Mouse (Mus musculus) limb, embryonic 11.5 days (tissue): ENCODE data around the gene Synj2bp. TPM values are rescaled to one million over a fixed set of nuclear protein-coding genes. Genes with fewer than 3 reads are reported as not detected.
A peak's percentile ranks its signal among the peaks of the same experiment; 100 is the strongest.
"Not testable (repeated sequence)": the region's sequence is repeated elsewhere in the genome, so short reads cannot be mapped to it uniquely, and the experiment has no call there.

Experiments used
- ATAC-seq: fragments of 200-750 bp; cut with Nextera tagmentation; 2 replicates; pipeline ENCODE4 v1.8.0; 2017; ENCODE audit warnings: low read depth; ENCODE audit not compliant: insufficient number of reproducible peaks, low FRiP score, low TSS enrichment
- DNase-seq: peaks from one replicate; pipeline ENCODE4 v3.0.0-alpha.2; 2015; ENCODE audit warnings: low spot score
- H3K27ac ChIP-seq: fragments of 300-500 bp; sonication (generic); replicated peaks from 2 replicates; pipeline ENCODE4 v1.5.1; 2014; ENCODE audit warnings: low read depth, mild to moderate bottlenecking, low read length
- H3K27me3 ChIP-seq: fragments of 300-500 bp; sonication (generic); 2 replicates; pipeline ENCODE4 v1.6.1; 2014; ENCODE audit warnings: mild to moderate bottlenecking, low read length, mixed read lengths; ENCODE audit not compliant: control insufficient read depth, insufficient read depth
- H3K36me3 ChIP-seq: fragments of 300-500 bp; sonication (generic); 2 replicates; pipeline ENCODE4 v1.6.1; 2014; ENCODE audit warnings: mild to moderate bottlenecking, low read length, moderate library complexity, mixed read lengths; ENCODE audit not compliant: control insufficient read depth, insufficient read depth
- H3K4me1 ChIP-seq: fragments of 300-500 bp; sonication (generic); 2 replicates; pipeline ENCODE4 v1.6.1; 2014; ENCODE audit warnings: low read length, mixed read lengths; ENCODE audit not compliant: control insufficient read depth, insufficient read depth
- H3K4me2 ChIP-seq: fragments of 300-500 bp; sonication (generic); 2 replicates; pipeline ENCODE4 v1.6.1; 2014; ENCODE audit warnings: low read depth, mild to moderate bottlenecking, moderate library complexity; ENCODE audit not compliant: severe bottlenecking
- H3K4me3 ChIP-seq: fragments of 300-500 bp; sonication (generic); 2 replicates; pipeline ENCODE4 v1.5.1; 2014; ENCODE audit warnings: low read depth, low read length
- H3K9ac ChIP-seq: fragments of 300-500 bp; sonication (generic); 2 replicates; pipeline ENCODE4 v1.6.1; 2014; ENCODE audit warnings: mild to moderate bottlenecking, low read length
- H3K9me3 ChIP-seq: fragments of 300-500 bp; sonication (generic); 2 replicates; pipeline ENCODE4 v1.6.1; 2016; ENCODE audit warnings: low read length; ENCODE audit not compliant: control insufficient read depth
- WGBS: fragments of 180-500 bp; shearing (Covaris S2); extraction: QIAGEN DNeasy Blood & Tissue Kit; methylation state at CpG from one replicate; pipeline ENCODE4 v1.1.7; 2014; 5-methylcytosine and 5-hydroxymethylcytosine counted together
- polyA plus RNA-seq: library from polyadenylated mRNA; unstranded; fragments of >200 nt; fragmentation: Nextera tagmentation; extraction: Ambion mirVana; gene quantifications from 2 replicates; pipeline ENCODE4 v1.2.1, GENCODE M21; 2014

The Synj2bp gene
- 31.0 and 33.7 TPM in 2 replicates for polyA plus RNA-seq

DNA sequence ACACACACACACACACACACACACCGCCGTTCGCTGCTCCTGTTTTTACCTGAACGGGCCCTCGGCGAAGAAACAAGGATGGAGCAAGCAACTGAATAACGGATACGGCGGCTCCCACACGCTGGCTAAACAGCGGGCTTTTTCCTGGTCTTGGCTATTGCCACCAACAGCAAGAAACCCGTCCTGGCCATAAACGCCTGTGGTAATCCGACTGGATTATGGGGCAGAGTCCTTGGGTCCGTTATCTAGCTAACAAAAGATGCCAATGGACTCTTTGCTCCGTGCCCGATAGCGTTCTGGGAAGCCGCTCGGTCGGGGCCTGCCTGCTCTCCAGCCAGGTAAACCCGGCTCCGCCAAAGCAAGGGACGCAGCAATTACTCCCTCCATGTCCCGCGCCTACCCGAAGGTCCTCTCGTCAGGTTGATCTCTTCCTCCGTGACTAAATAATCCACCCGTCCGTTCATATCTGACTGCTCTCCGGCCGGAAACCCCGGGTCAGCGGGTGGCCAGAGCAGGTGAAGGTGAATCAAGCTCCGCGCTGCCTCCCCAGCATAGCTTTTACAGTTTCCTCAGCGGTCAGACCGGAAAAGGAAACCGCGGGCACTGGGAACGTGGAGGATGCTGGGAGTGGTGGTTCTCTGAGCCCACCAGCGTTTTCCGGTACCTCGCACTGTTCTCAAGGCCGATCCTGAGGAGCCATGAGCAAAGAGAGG lies at the start of gene Synj2bp, which contains the start of gene Gm20498:
TSS of gene Synj2bp (minus strand) at position 596 of the 713 bp plus-strand sequence.
TSS of gene Gm20498 (minus strand) at position 590 of the 713 bp plus-strand sequence.
- no peak within 1 kb of the TSS for H3K27ac ChIP-seq
- ATAC-seq = peak; percentile 90
- H3K9ac ChIP-seq = peak within 1 kb of the TSS; percentile 79
- no peaks in the 10 kb centered on the region for H3K4me1 ChIP-seq
- under 1% methylated on average over 46 of the region's 46 CpGs for WGBS
- DNase-seq = peak; percentile 87
- no peaks in the 10 kb centered on the region for H3K9me3 ChIP-seq
- H3K4me2 ChIP-seq = peak within 1 kb of the TSS; percentile 61
- H3K4me3 ChIP-seq = peak within 1 kb of the TSS; percentile 82
- no peaks in the 10 kb centered on the region for H3K36me3 ChIP-seq
- no peaks in the 10 kb centered on the region for H3K27me3 ChIP-seq

DNA sequence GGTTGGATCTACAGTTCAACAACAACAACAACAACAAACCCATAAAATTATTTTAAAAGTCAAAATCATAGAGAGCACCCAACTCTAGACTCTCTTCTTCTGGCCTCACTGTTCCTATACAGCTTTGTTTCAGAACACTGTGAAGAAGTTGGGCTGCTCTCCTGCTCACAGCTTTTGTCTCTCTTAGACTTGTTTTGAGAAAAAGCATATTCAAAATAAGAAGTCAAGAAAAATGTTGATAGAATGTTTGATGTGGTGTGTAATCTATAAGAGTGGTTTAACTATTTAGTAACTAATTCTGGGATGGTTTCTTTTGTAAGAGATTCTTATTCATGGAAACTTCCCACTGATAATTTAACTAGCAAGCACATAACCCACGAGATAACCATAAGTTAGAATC lies 35.7 kb upstream of the Synj2bp start, which contains the start of gene Adam21:
TSS of gene Adam21 (minus strand) at position 101 of the 400 bp plus-strand sequence.
- WGBS = 96% methylated on average over 1 of the region's 1 CpGs
- DNase-seq (no peak), ATAC-seq (no peak)
- Histone ChIP-seq H3K9ac (no peak within 1 kb of the TSS), H3K4me2 (no peak within 1 kb of the TSS), H3K9me3 (no peaks in the 10 kb centered on the region), H3K4me3 (no peak within 1 kb of the TSS), H3K27ac (no peak within 1 kb of the TSS), H3K4me1 (no peaks in the 10 kb centered on the region), H3K36me3 (no peaks in the 10 kb centered on the region; the same call in 1 of the 2 replicates), H3K27me3 (no peaks in the 10 kb centered on the region)

DNA sequence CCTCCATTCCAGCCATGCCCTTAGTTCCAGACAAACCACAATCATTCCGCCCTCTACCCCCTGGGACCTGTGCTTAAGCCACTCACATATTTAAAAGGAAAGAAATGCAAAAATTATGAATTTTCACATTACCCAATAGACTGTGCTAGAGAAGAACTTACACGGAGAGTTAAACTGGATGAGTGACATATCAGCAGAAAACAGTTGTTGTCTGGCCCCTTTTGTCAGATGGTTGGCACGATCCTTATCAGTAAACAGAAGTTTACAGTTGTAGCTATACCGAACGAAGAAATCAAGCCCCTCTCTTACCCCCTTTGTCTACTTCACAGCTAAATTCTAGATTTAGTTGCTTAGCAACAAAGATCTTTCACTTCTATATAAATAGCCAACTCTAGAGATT lies 35.2 kb upstream of the Synj2bp start:
- no peaks in the 10 kb centered on the region; the same call in 1 of the 2 replicates for H3K36me3 ChIP-seq
- H3K9ac ChIP-seq = no peak overlapping the region
- ATAC-seq (no peak), DNase-seq (no peak)
- 91% methylated on average over 5 of the region's 5 CpGs for WGBS
- no peak overlapping the region for H3K27ac ChIP-seq
- no peak overlapping the region for H3K4me3 ChIP-seq
- no peaks in the 10 kb centered on the region for H3K9me3 ChIP-seq
- H3K27me3 ChIP-seq = no peaks in the 10 kb centered on the region
- no peaks in the 10 kb centered on the region for H3K4me1 ChIP-seq
- H3K4me2 ChIP-seq = no peak overlapping the region

DNA sequence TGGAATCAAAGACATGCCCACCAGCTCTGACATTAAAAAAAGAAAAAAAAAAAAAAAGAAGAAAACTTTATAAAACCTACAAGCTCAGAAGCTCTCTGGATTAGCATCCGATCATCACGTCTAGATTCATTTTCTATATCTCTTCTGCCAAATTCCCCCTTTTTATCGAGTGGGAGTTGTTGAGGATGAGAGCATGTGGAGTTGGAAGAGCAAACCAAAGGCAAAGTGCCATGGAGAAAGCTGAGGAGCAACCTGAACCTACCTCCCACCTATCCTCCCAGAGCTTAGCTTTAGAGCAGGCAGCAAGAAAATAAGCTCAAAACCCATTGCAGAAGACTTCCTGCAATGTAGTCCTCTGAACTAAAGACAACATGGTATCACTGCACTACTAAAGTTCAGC lies 31.5 kb upstream of the Synj2bp start:
- ATAC-seq (no peak), DNase-seq (no peak)
- no peaks in the 10 kb centered on the region for H3K4me1 ChIP-seq
- no peaks in the 10 kb centered on the region for H3K36me3 ChIP-seq
- no peak overlapping the region for H3K4me3 ChIP-seq
- H3K9me3 ChIP-seq = no peaks in the 10 kb centered on the region
- H3K9ac ChIP-seq = no peak overlapping the region
- 96% methylated on average over 3 of the region's 3 CpGs for WGBS
- no peak overlapping the region for H3K4me2 ChIP-seq
- H3K27me3 ChIP-seq = no peaks in the 10 kb centered on the region
- H3K27ac ChIP-seq = no peak overlapping the region

DNA sequence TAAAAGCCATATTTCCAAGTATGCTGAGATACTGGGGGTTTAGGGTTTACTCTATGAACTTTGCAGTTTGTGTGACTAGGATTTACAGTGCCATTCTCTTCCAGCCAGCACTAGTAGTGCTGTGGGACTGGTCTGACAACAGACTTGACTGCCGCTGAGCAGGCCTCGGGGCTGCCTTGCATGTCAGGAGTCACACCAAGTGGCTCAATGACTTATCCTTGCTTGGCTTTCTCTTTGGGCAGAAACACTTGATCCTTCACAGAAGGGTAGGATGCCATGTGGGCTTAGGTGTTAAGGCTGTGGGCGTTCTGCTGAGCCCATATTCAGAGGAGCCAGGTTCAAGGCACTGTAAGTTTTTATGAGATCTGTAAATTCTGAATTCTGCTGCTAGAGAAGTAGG lies 16.6 kb upstream of the Synj2bp start:
- Histone ChIP-seq H3K9me3 (no peaks in the 10 kb centered on the region), H3K9ac (no peak overlapping the region), H3K36me3 (no peaks in the 10 kb centered on the region), H3K27ac (no peak overlapping the region), H3K4me1 (no peaks in the 10 kb centered on the region), H3K27me3 (no peaks in the 10 kb centered on the region), H3K4me3 (no peak overlapping the region), H3K4me2 (no peak overlapping the region)
- DNase-seq = no peak
- 83% methylated on average over 3 of the region's 3 CpGs for WGBS
- ATAC-seq = no peak

DNA sequence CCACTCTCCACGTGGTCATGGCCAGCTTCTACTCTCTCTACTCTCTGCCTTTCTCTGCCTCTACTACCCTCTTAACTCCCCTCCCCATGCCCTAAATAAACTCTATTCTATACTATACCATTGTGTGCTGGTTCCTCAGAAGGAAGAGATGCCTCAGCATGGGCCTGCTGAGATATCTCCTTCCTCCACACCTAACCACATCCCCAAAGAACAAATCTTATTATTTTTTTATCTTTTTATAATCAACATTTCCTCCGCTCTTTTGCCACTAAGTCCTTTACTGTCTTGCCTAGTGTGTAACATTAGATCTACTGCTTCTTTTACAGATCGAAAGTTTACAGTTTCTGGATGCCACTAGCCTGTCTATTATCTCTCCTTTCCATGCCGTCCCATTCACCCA lies 14.5 kb upstream of the Synj2bp start:
- Histone ChIP-seq H3K9ac (no peak overlapping the region), H3K4me2 (no peak overlapping the region), H3K27ac (no peak overlapping the region), H3K9me3 (no peaks in the 10 kb centered on the region), H3K4me1 (no peaks in the 10 kb centered on the region), H3K36me3 (no peaks in the 10 kb centered on the region), H3K4me3 (no peak overlapping the region), H3K27me3 (no peaks in the 10 kb centered on the region)
- WGBS = 71% methylated on average over 4 of the region's 4 CpGs
- no peak for ATAC-seq
- DNase-seq = no peak

DNA sequence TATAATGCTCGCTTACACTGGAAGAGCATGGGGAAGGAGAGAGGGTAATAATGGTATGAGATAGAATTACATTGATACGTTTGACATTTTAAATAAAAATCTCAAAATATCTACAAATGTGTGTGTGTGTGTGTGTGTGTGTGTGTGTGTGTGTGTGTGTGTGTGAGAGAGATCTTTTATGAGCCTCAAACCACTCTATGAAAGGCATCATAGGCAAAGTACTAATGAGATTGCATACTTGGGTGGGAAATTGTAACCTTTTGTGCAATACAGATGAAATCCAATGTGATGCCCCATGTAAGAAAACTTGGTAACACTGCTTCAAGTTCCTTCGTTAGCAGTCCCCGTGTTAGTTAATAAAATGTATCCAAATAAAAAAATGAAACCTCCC lies 313 bp upstream of the Synj2bp start:
- no peaks in the 10 kb centered on the region for H3K4me1 ChIP-seq
- H3K4me3 ChIP-seq = peak overlapping the region; percentile 82
- no peaks in the 10 kb centered on the region for H3K27me3 ChIP-seq
- no peaks in the 10 kb centered on the region for H3K36me3 ChIP-seq
- 42% methylated on average over 4 of the region's 4 CpGs for WGBS
- no peaks in the 10 kb centered on the region for H3K9me3 ChIP-seq
- H3K4me2 ChIP-seq = peak overlapping the region; percentile 61
- peak overlapping the region; percentile 79; the same call in 1 of the 2 replicates for H3K9ac ChIP-seq
- DNase-seq (no peak), ATAC-seq (peak; percentile 35; the same call in 1 of the 2 replicates)
- no peak overlapping the region for H3K27ac ChIP-seq

DNA sequence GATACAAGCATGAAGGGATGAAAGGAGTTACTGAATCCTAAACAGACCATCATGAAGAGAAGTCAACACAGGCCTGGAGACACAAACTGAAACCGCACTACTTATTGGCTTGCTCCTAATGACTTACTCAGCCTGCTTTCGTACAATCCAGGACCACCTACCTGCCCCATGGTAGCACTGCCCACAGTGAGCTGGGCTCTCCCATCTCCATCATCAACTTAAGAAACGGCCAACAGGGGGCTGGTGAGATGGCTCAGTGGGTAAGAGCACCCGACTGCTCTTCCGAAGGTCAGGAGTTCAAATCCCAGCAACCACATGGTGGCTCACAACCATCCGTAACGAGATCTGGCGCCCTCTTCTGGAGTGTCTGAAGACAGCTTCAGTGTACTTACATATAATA lies 2.1 kb downstream of the Synj2bp start:
- WGBS = 87% methylated on average over 5 of the region's 8 CpGs
- H3K36me3 ChIP-seq, H3K9ac ChIP-seq, H3K4me1 ChIP-seq, H3K27ac ChIP-seq, ATAC-seq, H3K4me2 ChIP-seq, H3K27me3 ChIP-seq, H3K4me3 ChIP-seq, DNase-seq, H3K9me3 ChIP-seq: not testable (repeated sequence)
